Mouse (Mus musculus) E14TG2a.4 (cell line): ENCODE measurements around the gene Cep41.

ENCODE experiments used
- CTCF ChIP-seq: conservative IDR thresholded peaks from 2 replicates; pipeline ENCODE4 v1.5.1; 2014; ENCODE audit warnings: low read length
- NANOG ChIP-seq: IDR thresholded peaks from 2 replicates; pipeline ENCODE4 v1.6.1; 2014; ENCODE audit warnings: borderline replicate concordance, low read length, mixed read lengths

- TF ChIP-seq CTCF (no peak), NANOG (no peak)
Observed at GRCm38 (mm10) chr6:30615741-30616140, 77.8 kb downstream of the Cep41 start.
